Mouse (Mus musculus) liver, postnatal 0 days (tissue): Measurements from ENCODE around the gene Irf3.

Experiments used
- CTCF ChIP-seq: sonication (generic); IDR thresholded peaks from 2 replicates; pipeline ENCODE4 v1.5.1; 2016; ENCODE audit warnings: antibody characterized with exemption, low read depth
- EP300 ChIP-seq: IDR thresholded peaks from 2 replicates; pipeline ENCODE4 v1.6.1; 2016; ENCODE audit warnings: antibody characterized with exemption, low read depth, mild to moderate bottlenecking

DNA sequence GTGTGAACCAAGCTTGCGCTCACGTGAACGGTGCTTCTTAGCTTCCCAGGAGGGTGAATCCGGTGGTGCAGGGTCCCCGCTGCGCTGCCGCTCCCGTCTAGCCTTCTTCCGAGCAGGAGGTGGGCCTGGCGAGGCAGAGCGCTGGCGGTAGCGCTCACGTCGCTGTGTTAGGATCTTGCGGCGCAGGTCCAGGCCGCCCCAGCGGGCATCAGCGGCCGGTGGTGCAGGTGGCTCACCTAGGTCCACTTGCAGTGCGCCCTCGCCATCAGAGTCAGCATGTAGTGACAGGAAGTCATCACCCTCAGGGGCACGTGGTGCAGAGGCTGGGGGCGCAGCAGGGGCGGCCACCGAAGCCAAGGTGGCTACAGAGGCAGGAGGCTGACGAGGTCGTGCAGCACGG, 10.4 kb downstream of the Irf3 start:
- no peak for TF ChIP-seq EP300
- no peak for TF ChIP-seq CTCF
